Mouse (Mus musculus) cerebellum, adult 2 months (tissue): ENCODE measurements around the gene Zfp94. TPM values are rescaled to one million over a fixed set of nuclear protein-coding genes. Genes with fewer than 3 reads are reported as not detected.
"Not testable (repeated sequence)": the region's sequence is repeated elsewhere in the genome, so short reads cannot be mapped to it uniquely, and the experiment has no call there.

Experiments used
- DNase-seq, 2 experiments: peaks; one replicate each; pipeline ENCODE4 v3.0.0; 2021
- H3K27ac ChIP-seq: fragments of 200-500 bp; 2 replicates; pipeline ENCODE4 v1.5.1; 2012; ENCODE audit warnings: low read length, control low read depth, inconsistent platforms; ENCODE audit not compliant: insufficient read depth
- H3K27me3 ChIP-seq: fragments of 200-500 bp; 2 replicates; pipeline ENCODE4 v1.6.1; 2012; ENCODE audit warnings: inconsistent platforms, mild to moderate bottlenecking, low read length, moderate library complexity; ENCODE audit not compliant: control insufficient read depth, insufficient read depth
- H3K4me1 ChIP-seq: fragments of 200-500 bp; 2 replicates; pipeline ENCODE4 v1.6.1; 2011; ENCODE audit warnings: low read length; ENCODE audit not compliant: control insufficient read depth, insufficient read depth
- H3K4me3 ChIP-seq: fragments of 200-500 bp; replicated peaks from 2 replicates; pipeline ENCODE3; 2011; ENCODE audit warnings: mild to moderate bottlenecking, low read depth, low read length, control low read depth; ENCODE audit not compliant: insufficient read depth
- CTCF ChIP-seq: fragments of 200-500 bp; IDR thresholded peaks from 2 replicates; pipeline ENCODE4 v1.5.1; 2011; ENCODE audit warnings: low read depth, mild to moderate bottlenecking, control low read depth, low read length, moderate library complexity, borderline replicate concordance; ENCODE audit not compliant: insufficient read depth
- POLR2A ChIP-seq: fragments of 200-500 bp; IDR thresholded peaks from 2 replicates; pipeline ENCODE4 v1.6.1; 2011; ENCODE audit warnings: low read length, control low read depth, borderline replicate concordance; ENCODE audit not compliant: insufficient read depth
- WGBS: fragments of 180-500 bp; shearing (Covaris S2); methylation state at CpG from one replicate; pipeline ENCODE4 v1.1.7; 2018; 5-methylcytosine and 5-hydroxymethylcytosine counted together
- polyA plus RNA-seq: library from polyadenylated mRNA; depleted of rRNA; stranded (reverse); fragments of >200 nt; gene quantifications from 2 replicates; pipeline ENCODE4 v1.2.3, GENCODE M21; 2012

Gene Zfp94
- polyA plus RNA-seq, 1 experiment = 18.3 TPM

- WGBS = 56% methylated on average over 10 of the region's 10 CpGs
- H3K27me3 ChIP-seq = no peaks in the 10 kb centered on the region; the same call in 1 of the 2 replicates
- peak in 1 of 2 experiments; percentile 3 for DNase-seq
- no peaks in the 10 kb centered on the region for H3K4me1 ChIP-seq
- H3K4me3 ChIP-seq = no peak overlapping the region
- no peak overlapping the region for H3K27ac ChIP-seq
- TF ChIP-seq CTCF (no peak), POLR2A (no peak)
These were observed 36.2 kb downstream of the Zfp94 start for GRCm38 (mm10) chr7:24280031-24280857.

GRCm38 (mm10) chr7:24278771-24279170, 37.7 kb downstream of the Zfp94 start:
- not testable (repeated sequence) for H3K4me3 ChIP-seq, DNase-seq, H3K4me1 ChIP-seq, H3K27me3 ChIP-seq, H3K27ac ChIP-seq
- WGBS = 91% methylated on average over 3 of the region's 3 CpGs

GRCm38 (mm10) chr7:24274456-24274855, 42.0 kb downstream of the Zfp94 start:
- Histone ChIP-seq H3K27ac (no peak overlapping the region), H3K4me1 (no peaks in the 10 kb centered on the region; the same call in 1 of the 2 replicates), H3K4me3 (no peak overlapping the region), H3K27me3 (no peaks in the 10 kb centered on the region; the same call in 1 of the 2 replicates)
- TF ChIP-seq CTCF (no peak), POLR2A (no peak)
- WGBS = 97% methylated on average over 4 of the region's 4 CpGs
- DNase-seq = no peak

- WGBS = 97% methylated on average over 6 of the region's 6 CpGs
- H3K27me3 ChIP-seq = no peaks in the 10 kb centered on the region
- no peaks in the 10 kb centered on the region; the same call in 1 of the 2 replicates for H3K4me1 ChIP-seq
- no peak for DNase-seq
- H3K27ac ChIP-seq = no peak overlapping the region
- TF ChIP-seq CTCF (no peak), POLR2A (no peak)
- H3K4me3 ChIP-seq = no peak overlapping the region
These were observed 45.3 kb downstream of the Zfp94 start for GRCm38 (mm10) chr7:24271191-24271590.

GRCm38 (mm10) chr7:24270288-24270672, 46.2 kb downstream of the Zfp94 start, which contains the start of gene Zfp93:
Gene Zfp93 (plus strand): TSS chr7:24270420.
- H3K4me1 ChIP-seq = no peaks in the 10 kb centered on the region; the same call in 1 of the 2 replicates
- peak; percentile 90; the same call in 1 of the 2 replicates for TF ChIP-seq POLR2A
- no peak for TF ChIP-seq CTCF
- peak within 1 kb of the TSS; percentile 70 for H3K4me3 ChIP-seq
- WGBS = 1% methylated on average over 12 of the region's 12 CpGs
- DNase-seq = peak; percentile 85 to 93
- H3K27me3 ChIP-seq = no peaks in the 10 kb centered on the region
- H3K27ac ChIP-seq = peak within 1 kb of the TSS; percentile 77

- Histone ChIP-seq H3K27me3 (no peaks in the 10 kb centered on the region), H3K27ac (no peak overlapping the region), H3K4me3 (peak overlapping the region; percentile 70), H3K4me1 (no peaks in the 10 kb centered on the region; the same call in 1 of the 2 replicates)
- TF ChIP-seq CTCF (no peak), POLR2A (no peak)
- 31% methylated on average over 7 of the region's 7 CpGs for WGBS
- no peak for DNase-seq
These were observed 46.7 kb downstream of the Zfp94 start for GRCm38 (mm10) chr7:24269667-24270287.

GRCm38 (mm10) chr7:24269256-24269655, 47.2 kb downstream of the Zfp94 start:
- TF ChIP-seq CTCF (no peak), POLR2A (no peak)
- Histone ChIP-seq H3K4me3 (no peak overlapping the region), H3K4me1 (no peaks in the 10 kb centered on the region; the same call in 1 of the 2 replicates), H3K27ac (no peak overlapping the region), H3K27me3 (no peaks in the 10 kb centered on the region)
- DNase-seq = no peak
- WGBS = 79% methylated on average over 3 of the region's 3 CpGs
